Mouse (Mus musculus): ENCODE data around the gene Cmtm4.
A peak's percentile ranks its signal among the peaks of the same experiment; 100 is the strongest.
"Not testable (repeated sequence)": the region's sequence is repeated elsewhere in the genome, so short reads cannot be mapped to it uniquely, and the experiment has no call there.

Gene Cmtm4

DNA sequence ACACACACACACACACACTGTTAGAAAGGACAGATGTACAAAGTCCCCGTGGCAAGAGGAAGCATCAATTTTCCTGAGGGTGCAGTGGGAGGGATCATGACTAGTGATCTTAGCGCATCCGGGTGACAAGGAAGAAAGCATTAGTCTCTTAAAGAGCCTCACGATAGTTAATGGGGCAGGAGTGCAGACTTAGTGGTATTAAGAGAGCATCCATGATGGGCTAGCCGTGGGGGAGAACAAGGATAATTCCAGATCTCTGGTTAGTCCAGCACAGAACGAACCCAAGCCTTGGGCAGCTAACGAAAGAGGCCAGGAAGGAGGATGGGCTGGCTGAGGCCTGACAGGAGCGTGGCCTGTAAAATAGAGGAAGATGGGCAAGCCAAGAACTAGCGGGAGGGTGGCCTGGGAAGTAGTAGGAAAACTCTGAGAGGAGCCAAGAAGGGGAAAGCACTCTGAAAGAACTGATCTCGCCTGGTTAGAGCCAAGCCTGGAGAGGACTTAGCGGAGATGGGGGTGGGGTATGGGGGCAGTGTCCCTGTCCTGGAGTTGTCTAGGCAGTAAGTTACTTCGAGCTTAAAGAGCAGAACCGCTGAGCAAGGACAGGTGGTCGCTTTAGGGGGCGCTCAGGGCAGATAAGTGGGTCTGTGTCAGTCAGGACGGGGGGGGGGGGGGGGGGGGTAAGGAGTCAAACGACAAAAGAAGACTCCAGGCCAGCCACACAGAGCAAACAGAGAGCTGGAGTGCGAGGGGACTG lies 56.2 kb downstream of the Cmtm4 start, which contains the start of gene Cmtm3:
Gene Cmtm3, plus strand, starts transcription at position 182 of the 754 bp plus-strand sequence.
- DNase-seq (ENCODE audit: low spot score): peak; percentile 36

DNA sequence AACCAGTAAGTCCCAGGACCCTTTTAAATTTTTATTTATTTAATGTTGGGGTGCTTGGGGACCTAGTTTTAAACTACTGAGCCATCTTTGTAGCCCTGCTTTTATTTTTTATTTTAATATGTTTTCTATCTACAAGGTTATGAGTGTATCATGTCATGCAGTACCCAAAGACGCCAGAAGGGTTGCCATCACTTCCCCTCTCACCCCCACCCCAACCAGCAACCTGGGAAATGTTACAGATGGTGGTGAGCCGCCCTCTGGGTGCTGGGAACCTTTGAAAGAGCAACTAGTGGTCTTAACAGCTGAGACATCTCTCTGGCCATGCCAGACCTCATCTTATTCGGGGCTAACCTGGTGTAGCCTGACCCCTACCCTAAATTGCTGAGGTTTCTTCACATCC lies 57.7 kb downstream of the Cmtm4 start:
- DNase-seq (ENCODE audit: low spot score): no peak

DNA sequence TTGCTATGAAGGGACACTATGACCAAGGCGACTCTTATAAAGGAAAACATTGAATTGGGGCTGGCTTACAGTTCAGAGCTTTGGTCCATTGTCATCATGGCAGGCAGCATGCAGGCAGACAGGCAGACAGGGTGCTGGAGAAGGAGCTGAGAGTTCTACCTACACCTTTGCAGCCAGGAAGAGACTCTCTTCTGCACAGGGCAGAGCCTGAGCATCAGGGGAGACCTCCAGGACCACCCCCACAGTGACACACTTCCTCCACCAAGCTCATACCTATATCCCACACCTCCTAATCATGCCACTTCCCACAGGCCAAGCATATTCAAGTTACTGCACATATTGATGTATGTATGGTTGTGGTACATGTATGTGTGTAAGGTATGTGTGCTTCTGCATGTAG lies 58.8 kb downstream of the Cmtm4 start:
- no peak for DNase-seq (ENCODE audit: low spot score)

DNA sequence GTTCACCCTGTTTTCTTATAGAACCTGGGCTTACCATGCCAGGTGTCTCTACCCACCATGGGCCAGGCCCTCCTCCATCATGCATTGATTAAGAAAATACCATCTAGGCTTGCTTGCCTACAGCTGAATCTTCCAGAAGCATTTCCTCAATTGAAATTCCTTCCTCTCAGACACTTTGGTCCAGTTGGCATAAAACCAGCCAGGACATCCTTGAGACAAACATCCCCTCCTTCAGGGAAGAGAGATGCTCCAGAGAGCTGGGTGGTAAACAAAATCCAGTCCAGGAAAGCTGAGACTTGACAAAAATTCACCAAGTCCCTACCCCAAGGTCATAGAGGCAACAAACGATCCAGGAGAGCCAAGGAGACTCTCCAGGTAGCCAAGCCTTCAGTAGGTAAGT lies 61.4 kb downstream of the Cmtm4 start:
- DNase-seq (ENCODE audit: low spot score): no peak

DNA sequence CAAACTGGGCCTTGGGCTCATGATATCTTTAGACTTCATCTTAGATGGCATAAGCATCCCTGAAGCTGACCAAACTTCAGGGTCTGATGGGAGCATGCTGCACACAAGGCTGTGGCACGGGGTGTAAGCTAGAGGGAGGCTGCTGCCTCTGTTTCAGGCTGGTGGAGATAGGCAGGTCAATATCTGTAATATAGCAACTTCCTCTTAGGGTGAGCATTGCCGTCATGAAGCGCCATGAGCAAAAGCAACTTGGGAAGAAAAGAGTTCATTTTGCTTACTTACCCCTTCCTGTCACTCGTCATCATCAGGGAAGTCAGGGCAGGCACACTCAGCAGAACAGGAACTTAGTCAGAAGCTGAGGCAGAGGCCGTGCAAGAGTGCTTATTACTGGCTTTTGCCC lies 61.8 kb downstream of the Cmtm4 start:
- no peak for DNase-seq (ENCODE audit: low spot score)

DNA sequence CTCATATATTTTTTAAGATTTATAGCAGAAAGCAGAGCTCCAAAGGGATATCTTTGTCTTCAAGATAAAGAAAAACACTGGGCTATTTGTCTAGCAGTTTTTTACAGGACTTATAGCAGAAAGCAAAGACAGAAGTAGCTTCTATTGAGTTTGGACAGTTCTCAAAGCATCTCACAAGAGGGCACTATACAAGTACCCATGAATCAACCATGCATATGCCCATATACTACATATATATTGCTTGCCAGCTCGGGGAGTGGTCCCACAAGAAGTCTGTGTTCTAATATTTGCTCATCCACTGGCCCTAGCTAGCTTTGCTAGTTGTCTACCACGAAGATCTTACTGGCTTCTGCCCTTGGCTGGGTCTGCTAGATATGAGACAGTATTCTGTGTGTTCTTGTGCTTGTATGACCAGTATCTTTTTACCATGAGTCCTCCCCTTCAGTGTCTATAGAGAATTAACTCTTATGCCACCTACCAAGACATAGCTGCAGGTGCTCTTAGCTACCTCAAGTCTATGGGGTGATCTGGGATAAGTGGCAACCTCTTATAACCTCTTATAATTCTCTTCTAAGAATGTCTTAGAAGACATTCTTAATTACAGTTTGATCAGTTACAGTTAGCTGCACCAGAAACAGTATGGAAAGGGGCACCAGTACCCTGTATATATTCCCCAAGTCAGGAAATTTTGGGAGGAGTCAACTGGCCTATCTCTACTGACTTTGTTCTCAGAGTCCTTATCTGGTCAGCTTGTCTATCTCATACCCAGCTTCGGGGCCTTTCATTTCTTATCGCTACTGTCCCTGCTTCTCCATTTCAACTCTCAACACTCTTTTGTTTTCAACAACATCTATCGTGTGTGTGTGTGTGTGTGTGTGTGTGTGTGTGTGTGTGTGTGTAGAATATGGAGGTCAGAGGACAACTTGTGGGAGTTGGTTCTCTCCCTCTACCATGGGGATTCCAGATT lies 62.7 kb downstream of the Cmtm4 start:
- DNase-seq (ENCODE audit: low spot score): no peak

DNA sequence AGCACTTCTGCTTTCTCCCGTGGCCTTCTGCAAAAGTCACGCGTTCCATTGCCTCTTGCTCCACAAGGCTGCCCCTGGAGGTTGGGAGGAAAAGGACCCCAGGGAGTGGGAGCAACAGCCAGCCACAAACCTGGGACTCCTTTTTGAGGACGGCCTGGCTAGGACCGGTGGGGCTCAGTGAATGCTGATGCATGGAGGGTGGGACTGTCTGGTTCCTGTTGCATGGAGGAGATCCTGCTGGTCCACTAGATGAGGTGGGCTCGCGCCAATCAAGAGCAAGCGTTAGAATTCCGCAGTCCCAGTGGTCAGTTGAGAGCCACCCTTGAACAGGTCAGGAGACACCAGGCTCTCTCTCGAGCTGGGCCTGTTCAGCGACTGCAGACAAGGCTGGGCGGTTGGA lies 73.7 kb downstream of the Cmtm4 start, which contains the start of gene Cmtm2b:
Gene Cmtm2b, plus strand, starts transcription at position 301 of the 400 bp plus-strand sequence.
- DNase-seq (ENCODE audit: low spot score): not testable (repeated sequence)

DNA sequence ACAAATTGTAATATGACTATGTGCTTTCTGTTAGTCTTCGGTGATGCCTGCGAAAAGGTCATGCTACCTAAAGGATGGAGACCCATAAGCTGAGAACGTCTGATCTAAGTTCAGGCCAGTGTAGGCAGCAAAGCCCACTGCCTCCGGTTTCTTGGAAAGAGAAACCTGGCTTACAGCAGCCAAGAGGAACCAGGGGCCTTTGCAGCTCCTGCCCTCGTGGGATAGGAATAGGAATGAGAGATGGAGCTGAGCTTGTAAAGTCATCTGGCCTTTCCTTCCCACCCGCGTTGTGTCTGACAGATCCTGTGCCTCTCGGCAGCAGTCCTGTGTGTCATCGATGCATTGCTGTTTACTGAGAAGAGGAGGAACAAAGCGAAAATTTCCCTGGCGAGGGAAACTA lies 74.3 kb downstream of the Cmtm4 start, which contains the start of gene Gm11020:
Gene Gm11020, plus strand, starts transcription at position 301 of the 400 bp plus-strand sequence.
- not testable (repeated sequence) for DNase-seq (ENCODE audit: low spot score)

DNA sequence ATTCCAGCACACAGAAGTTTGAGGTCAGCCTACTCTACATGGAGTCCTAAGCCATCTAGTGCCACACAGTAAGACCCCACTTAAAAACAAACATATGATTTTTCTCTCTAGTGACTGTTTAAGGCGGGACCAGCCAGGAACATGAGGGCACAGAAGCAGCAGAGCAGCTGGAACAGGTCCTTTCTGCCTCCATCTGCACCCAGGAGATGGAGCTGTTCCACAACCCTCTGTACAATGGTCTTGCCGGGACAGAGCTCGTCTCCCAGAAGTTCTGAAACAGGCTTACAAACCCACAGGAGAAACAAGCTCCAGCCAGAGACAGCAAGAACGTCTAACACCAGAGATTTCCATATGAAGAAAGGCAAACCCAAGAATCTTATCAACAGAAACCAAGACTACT lies 82.3 kb downstream of the Cmtm4 start:
- DNase-seq (ENCODE audit: low spot score): no peak

DNA sequence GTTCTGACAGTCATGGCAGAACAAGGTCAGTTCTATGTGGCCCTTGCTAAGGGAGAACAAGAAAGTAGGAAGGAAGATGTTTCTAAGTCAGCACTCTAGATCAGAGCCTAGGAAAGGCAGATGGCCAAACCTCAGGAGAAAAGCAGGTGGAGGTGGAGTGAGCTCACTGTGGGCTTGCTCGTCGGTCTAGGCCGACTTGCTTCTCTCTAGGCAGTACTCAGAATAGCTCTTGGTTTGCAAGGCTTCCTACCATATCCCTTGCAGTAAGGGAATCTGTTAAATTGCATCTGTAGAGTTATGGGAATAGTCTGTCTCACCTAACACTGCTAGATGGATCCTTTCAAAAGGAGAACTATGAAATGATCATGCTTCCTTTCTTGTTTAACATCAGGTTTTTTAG lies 83.6 kb downstream of the Cmtm4 start:
- not testable (repeated sequence) for DNase-seq (ENCODE audit: low spot score)

DNA sequence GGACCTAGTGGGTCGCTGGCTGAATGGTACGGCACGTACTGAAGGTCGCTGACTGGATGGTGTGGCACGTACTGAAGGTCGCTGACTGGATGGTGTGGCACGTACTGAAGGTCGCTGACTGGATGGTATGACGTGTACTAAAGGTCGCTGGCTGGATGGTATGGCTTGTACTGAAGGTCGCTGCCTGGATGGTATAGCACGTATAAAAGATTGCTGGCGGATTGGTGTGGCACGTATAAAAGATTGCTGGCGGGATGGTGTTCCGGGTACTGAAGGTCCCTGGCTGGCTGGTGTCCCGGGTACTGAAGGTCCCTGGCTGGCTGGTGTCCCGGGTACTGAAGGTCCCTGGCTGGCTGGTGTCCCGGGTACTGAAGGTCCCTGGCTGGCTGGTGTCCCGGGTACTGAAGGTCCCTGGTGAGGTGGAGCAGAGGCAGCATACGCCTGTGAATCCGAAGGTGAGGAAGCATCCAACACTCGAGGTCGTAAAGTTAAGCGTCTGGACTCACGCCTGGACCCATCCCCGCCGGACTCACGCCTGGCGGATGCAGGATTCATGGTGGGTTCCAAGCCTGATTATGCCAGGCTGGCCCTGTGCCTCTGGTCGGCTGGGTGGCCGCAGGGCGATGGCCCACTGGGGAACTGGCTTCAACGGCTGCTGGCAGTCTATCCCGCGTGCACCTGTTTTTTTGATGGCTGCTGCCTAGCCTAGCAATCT lies 86.0 kb downstream of the Cmtm4 start, which contains the start of the genes Gm45711 and Cmtm1:
Gene Gm45711, minus strand, starts transcription at position 641 of the 715 bp plus-strand sequence.
Gene Cmtm1, minus strand, starts transcription at position 705 of the 715 bp plus-strand sequence.
- not testable (repeated sequence) for DNase-seq (ENCODE audit: low spot score)

DNA sequence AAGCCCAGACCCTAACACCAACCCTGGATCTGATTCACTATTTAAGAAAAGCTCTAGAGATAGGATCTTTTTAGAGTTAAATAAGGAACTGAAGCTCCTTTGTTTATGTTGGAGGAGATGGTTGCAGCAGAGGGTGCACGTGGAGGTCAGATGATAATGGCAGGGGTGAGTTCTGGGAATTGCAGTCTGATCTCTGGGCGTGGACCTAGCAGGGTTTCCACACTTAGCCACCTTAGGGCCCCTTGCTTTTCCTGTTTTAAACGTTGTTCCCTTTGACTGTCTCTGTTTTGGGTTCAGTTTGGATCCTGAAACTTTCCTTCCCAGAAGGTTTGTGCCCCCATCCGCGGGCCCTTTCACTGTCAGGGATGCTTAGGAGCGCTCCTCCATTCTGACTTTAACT lies 87.3 kb downstream of the Cmtm4 start:
- DNase-seq (ENCODE audit: low spot score): not testable (repeated sequence)

DNA sequence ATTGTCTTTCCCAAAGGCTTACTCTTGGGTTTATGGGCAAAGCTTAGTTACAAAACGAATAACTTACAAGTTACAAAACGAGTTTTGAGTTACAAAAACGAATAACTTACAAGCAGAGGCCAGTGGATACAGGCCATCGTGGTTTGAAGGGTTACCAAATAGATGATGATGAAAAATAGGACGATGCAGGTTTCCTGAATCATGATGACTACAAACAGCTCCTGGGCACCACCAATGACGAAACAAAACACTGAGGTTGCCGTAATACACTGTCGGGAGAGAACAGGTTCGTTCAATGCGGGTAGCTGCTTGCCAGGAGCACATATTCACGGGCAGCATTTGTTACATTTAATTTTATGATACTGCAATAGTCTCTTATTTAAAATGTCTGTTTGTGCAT lies 90.6 kb downstream of the Cmtm4 start:
- DNase-seq (ENCODE audit: low spot score): no peak

DNA sequence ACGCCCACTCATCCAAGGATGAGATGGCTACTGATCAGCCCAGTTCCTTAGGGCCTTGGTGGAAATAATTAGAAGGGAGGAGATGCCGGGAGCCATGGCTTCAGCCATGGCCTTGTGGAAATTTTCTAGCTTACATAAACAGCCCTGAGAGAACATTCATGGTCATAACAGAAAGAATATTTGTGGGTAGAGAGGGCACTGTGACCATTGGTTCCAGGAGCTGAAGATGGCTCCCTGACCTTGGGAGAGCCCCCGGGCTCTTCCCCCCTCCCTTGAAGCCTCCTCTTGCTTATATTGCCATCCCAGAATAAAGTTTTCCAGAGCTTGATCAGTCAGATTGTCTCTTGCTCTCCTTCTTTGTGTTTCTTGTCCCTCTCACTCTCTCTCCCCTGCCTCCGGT lies 93.1 kb downstream of the Cmtm4 start:
- not testable (repeated sequence) for DNase-seq (ENCODE audit: low spot score)

DNA sequence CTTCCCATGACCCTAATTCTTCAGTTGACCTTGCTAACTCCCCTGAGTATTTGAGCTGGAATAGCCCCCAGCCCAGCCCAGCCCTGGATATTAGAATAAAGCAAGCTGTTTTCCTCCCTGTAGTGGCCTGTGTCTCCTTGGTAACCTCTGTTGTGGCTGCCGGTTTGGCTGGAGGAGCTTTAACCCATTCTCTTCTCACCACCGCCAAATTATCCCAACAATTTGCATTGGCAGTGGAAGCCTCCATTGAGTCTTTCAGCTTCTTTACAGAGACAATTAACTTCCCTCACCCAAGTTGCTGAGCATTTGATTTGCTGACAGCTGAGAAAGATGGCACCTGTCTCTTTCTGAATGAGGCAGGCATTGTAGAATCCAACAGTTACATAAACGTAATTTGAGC lies 94.0 kb downstream of the Cmtm4 start:
- not testable (repeated sequence) for DNase-seq (ENCODE audit: low spot score)
